Mouse (Mus musculus): Measurements from ENCODE around the gene Gemin5.

DNA sequence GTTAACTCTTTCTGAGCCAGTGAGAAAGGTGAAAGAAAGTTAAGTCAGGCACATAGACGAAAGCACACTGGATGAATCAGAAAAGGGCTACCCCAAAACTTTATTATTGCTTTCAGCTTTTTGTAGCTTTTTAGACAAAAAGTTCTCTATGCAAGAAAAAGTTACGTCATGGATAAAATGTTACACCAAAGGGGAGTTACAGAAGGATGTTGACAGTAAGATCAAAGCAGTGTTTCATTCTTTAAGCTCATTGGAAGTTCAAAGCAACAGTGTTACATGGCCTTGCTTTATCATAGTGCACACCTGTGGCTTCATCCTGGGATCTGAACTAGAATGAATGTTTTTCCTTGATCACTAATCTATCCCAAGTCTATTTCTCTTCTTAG lies 43.3 kb upstream of the Gemin5 start:
- TF ChIP-seq EP300 (IDR thresholded peaks at IDR 0.05; ENCODE audit: insufficient read depth, low read depth, low read length) (no peak), CTCF (IDR thresholded peaks at IDR 0.05) (no peak), POLR2A (IDR thresholded peaks at IDR 0.05; ENCODE audit: insufficient read depth, low read depth, low read length) (no peak)
